Mouse (Mus musculus) cerebellum, adult 2 months (tissue): Measurements from ENCODE around the gene Gadl1.

ENCODE experiments used
- CTCF ChIP-seq: fragments of 200-500 bp; IDR thresholded peaks from 2 replicates; pipeline ENCODE4 v1.5.1; 2011; ENCODE audit warnings: low read depth, mild to moderate bottlenecking, control low read depth, low read length, moderate library complexity, borderline replicate concordance; ENCODE audit not compliant: insufficient read depth
- POLR2A ChIP-seq: fragments of 200-500 bp; IDR thresholded peaks from 2 replicates; pipeline ENCODE4 v1.6.1; 2011; ENCODE audit warnings: low read length, control low read depth, borderline replicate concordance; ENCODE audit not compliant: insufficient read depth

- no peak for TF ChIP-seq POLR2A
- no peak for TF ChIP-seq CTCF
These were observed 81.4 kb downstream of the Gadl1 start for GRCm38 (mm10) chr9:115990661-115991060.
